Mouse (Mus musculus) kidney, adult 2 months (tissue): ENCODE results near the gene Itgb3. TPM values are rescaled to one million over a fixed set of nuclear protein-coding genes. Genes with fewer than 3 reads are reported as not detected.

ENCODE experiments used
- DNase-seq: peaks from one replicate; pipeline ENCODE4 v3.0.0; 2021
- H3K27ac ChIP-seq: fragments of 200-500 bp; 2 replicates; pipeline ENCODE4 v1.5.1; 2012; ENCODE audit warnings: low read depth, low read length, control low read depth, inconsistent platforms; ENCODE audit not compliant: insufficient read depth
- H3K27me3 ChIP-seq: fragments of 200-500 bp; replicated peaks from 2 replicates; pipeline ENCODE4 v1.6.1; 2012; ENCODE audit warnings: mild to moderate bottlenecking, moderate library complexity, low read length, inconsistent platforms; ENCODE audit not compliant: control insufficient read depth, insufficient read depth
- H3K36me3 ChIP-seq: fragments of 200-500 bp; 2 replicates; pipeline ENCODE4 v1.6.1; 2012; ENCODE audit warnings: mild to moderate bottlenecking, moderate library complexity, low read length, inconsistent platforms; ENCODE audit not compliant: control insufficient read depth, insufficient read depth
- H3K4me1 ChIP-seq: fragments of 200-500 bp; 2 replicates; pipeline ENCODE4 v1.6.1; 2011; ENCODE audit warnings: low read length; ENCODE audit not compliant: control insufficient read depth, insufficient read depth
- H3K4me3 ChIP-seq: fragments of 200-500 bp; 2 replicates; pipeline ENCODE4 v1.5.1; 2011; ENCODE audit warnings: mild to moderate bottlenecking, low read depth, low read length, control low read depth; ENCODE audit not compliant: insufficient read depth
- CTCF ChIP-seq: fragments of 200-500 bp; conservative IDR thresholded peaks from 2 replicates; pipeline ENCODE4 v1.5.1; 2011; ENCODE audit warnings: low read depth, mild to moderate bottlenecking, control low read depth, low read length, moderate library complexity, mixed read lengths; ENCODE audit not compliant: insufficient read depth, insufficient read length
- POLR2A ChIP-seq: fragments of 200-500 bp; IDR thresholded peaks from one replicate; pipeline ENCODE4 v1.6.1; 2011; ENCODE audit warnings: low read depth, low read length, control low read depth
- WGBS: fragments of 180-500 bp; shearing (Covaris S2); methylation state at CpG from one replicate; pipeline ENCODE4 v1.1.7; 2018; 5-methylcytosine and 5-hydroxymethylcytosine counted together
- polyA plus RNA-seq: library from polyadenylated mRNA; depleted of rRNA; stranded (reverse); fragments of >200 nt; gene quantifications from 2 replicates; pipeline ENCODE4 v1.2.3, GENCODE M21; 2012

Gene Itgb3
- polyA plus RNA-seq, 1 experiment, result 1.3 TPM

DNA sequence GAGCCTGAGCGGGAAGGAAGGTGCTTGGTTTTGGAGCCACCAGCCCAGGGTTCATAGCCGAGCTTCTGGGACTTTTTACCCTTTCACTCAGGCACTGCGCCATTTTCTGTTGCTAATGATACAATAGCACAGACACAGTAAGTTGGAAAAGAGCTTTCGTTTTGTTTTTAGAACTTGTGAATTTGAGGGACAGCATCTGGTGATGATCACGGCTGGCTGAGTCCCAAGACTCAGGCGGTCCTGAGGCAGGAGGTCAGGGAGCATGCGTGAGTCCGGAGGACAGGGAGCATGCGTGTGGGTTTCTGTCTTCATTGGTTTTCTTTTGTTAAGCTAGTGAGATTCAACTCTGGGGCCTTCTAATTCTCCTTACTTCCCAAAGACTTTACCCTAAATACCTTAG, 31.8 kb downstream of the Itgb3 start:
- WGBS, result 78% methylated on average over 9 of the region's 9 CpGs
- TF ChIP-seq POLR2A (no peak), CTCF (no peak)
- Histone ChIP-seq H3K4me3 (no peak overlapping the region), H3K27ac (no peak overlapping the region), H3K36me3 (no peaks in the 10 kb centered on the region), H3K27me3 (no peaks in the 10 kb centered on the region), H3K4me1 (no peaks in the 10 kb centered on the region)
- DNase-seq, result no peak

DNA sequence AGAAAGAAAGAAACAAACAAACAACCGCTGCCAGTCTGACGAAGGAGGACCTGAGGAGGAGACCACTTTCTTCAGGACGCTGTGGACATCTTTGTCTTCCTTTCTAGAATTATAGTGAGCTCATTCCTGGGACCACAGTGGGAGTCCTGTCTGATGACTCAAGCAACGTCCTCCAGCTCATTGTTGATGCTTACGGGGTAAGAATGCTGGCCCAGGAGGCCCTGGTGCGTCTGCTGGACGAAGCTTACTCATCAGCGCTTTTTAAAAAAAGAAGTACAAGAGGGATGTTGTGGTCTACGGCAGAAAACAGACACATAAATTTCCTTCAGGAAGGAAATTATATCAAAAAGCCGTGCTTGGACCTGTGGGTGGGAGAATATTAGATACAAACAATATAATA, 33.1 kb downstream of the Itgb3 start:
- Histone ChIP-seq H3K4me1 (no peaks in the 10 kb centered on the region), H3K36me3 (no peaks in the 10 kb centered on the region), H3K4me3 (no peak overlapping the region), H3K27ac (no peak overlapping the region), H3K27me3 (no peaks in the 10 kb centered on the region)
- 73% methylated on average over 10 of the region's 10 CpGs for WGBS
- no peak for DNase-seq
- TF ChIP-seq POLR2A (no peak), CTCF (no peak)

DNA sequence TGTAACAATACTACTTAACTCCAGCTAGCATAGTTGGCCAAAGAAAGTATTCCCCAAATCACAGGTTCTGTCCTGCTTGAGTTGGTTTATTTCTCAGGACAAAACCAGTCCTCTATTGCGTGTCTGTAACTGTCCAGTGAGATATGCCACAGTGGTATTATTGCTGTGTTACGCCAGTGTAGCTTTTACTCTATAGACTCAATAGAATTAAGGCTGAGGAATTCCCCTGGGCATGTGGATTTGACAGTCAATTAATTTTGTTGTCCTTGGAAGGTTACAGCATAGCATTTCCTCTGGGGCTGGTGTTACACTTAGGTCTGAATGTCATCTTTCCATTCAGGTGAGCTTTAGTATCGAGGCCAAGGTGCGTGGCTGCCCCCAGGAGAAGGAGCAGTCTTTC, 35.4 kb downstream of the Itgb3 start:
- no peaks in the 10 kb centered on the region for H3K4me1 ChIP-seq
- 72% methylated on average over 4 of the region's 4 CpGs for WGBS
- no peaks in the 10 kb centered on the region for H3K27me3 ChIP-seq
- TF ChIP-seq POLR2A (no peak), CTCF (no peak)
- H3K27ac ChIP-seq, result no peak overlapping the region
- H3K4me3 ChIP-seq, result no peak overlapping the region
- H3K36me3 ChIP-seq, result no peaks in the 10 kb centered on the region
- DNase-seq, result no peak

DNA sequence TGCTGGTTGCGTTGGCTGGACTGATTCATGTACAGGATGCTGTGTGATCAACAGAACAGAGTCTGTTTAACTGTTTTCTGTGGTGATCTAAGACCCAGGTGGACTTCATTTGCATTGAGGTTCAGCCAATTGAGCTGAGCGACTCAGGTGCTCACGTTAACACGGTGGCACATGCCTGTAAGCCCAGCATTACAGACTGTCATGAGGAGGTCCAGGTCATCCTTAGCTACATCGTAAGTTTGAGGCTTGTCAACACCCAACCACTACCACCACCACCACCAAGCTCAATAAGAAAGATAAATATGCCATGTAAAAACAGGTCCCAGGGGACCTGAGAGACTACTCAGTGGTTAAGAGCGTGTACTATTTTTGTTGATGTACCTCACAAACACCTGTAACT, 37.6 kb downstream of the Itgb3 start:
- 94% methylated on average over 6 of the region's 6 CpGs for WGBS
- no peaks in the 10 kb centered on the region for H3K4me1 ChIP-seq
- H3K4me3 ChIP-seq, result no peak overlapping the region
- no peak overlapping the region for H3K27ac ChIP-seq
- H3K36me3 ChIP-seq, result no peaks in the 10 kb centered on the region
- TF ChIP-seq POLR2A (no peak), CTCF (no peak)
- DNase-seq, result no peak
- H3K27me3 ChIP-seq, result no peaks in the 10 kb centered on the region

DNA sequence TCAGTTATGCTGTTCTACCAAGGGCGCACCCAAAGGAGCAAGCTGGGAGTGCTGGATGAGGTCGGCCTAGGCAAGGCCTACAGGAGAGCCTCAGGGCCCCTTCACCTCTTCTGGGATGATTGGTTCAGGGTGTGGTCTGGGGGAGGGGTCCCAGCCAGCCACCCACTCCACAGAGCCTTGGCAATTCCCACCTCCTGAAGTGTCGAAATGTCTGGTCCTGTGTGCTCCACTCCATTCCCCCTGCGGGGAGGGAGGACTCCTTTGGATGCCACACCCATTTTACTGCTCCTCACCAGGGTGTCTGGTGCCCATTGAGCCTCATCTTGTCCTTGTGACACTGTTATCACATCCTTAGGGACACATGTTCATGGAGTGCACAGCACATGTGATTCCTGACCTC, 38.4 kb downstream of the Itgb3 start:
- TF ChIP-seq POLR2A (no peak), CTCF (no peak)
- Histone ChIP-seq H3K4me1 (no peaks in the 10 kb centered on the region), H3K4me3 (no peak overlapping the region), H3K27ac (no peak overlapping the region), H3K27me3 (no peaks in the 10 kb centered on the region), H3K36me3 (no peaks in the 10 kb centered on the region)
- no peak for DNase-seq
- 74% methylated on average over 4 of the region's 4 CpGs for WGBS

DNA sequence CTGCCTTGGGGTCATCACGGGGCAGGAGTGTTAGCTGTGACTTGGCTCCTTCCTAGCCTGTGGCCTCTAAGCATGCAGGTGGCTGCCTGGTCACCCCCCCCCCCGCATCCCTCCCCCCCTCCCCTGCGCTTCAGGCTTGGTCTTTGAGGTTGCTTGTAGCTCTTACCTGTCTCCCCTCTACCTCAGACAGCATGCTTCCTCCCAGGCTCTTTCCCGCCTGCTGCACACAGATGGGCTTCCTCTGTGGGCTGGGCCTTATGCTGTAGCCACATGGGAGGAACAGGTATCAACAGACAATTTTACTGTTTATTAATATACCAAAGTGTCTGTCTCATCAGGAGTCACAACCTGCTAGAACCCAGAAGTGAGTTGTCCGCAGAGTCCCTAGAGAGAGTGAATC, 38.8 kb downstream of the Itgb3 start:
- 83% methylated on average over 5 of the region's 5 CpGs for WGBS
- no peak overlapping the region for H3K4me3 ChIP-seq
- no peak for TF ChIP-seq POLR2A
- no peak for TF ChIP-seq CTCF

DNA sequence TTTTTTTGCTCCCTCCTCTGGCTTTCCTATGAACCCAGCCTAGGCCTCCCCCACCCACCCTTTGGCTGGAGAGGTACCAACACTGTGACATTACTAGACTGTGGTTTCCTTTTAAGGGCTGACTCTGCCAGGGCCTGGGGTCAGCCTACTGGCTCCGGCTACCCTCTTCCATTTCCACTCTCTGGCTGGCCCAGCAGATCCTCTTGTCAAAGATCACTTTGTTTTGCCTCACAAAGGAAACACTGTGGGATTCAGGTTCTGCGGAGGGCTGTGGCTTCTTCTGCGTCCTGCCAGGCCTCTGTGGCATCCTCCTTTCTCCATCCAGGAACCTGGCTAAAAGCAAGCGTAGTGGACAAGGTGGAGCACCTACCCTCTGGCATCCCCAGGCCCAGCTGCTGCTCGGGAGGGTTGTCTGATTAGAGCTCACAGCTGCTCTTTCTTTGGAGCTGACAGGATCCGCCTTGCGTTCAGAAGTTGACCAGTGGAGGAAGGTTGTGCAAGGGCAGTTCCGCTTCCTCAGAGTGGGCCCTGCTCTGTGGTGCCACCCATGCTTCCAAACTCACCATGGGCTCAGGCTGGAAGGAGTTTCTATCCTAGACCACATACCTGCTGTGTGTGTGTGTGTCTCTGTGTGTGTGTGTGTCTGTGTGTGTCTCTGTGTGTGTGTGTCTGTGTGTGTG, 39.5 kb downstream of the Itgb3 start:
- DNase-seq, result no peak
- TF ChIP-seq CTCF (no peak), POLR2A (no peak)
- Histone ChIP-seq H3K27me3 (no peaks in the 10 kb centered on the region), H3K27ac (no peak overlapping the region), H3K4me3 (no peak overlapping the region), H3K4me1 (no peaks in the 10 kb centered on the region), H3K36me3 (no peaks in the 10 kb centered on the region)
- WGBS, result 81% methylated on average over 8 of the region's 8 CpGs

More for the DNA sequence above, 38.8 kb downstream of the Itgb3 start:
- Histone ChIP-seq H3K4me1 (no peaks in the 10 kb centered on the region), H3K36me3 (no peaks in the 10 kb centered on the region), H3K27ac (no peak overlapping the region), H3K27me3 (no peaks in the 10 kb centered on the region)
- DNase-seq, result no peak
